Mouse (Mus musculus) hindbrain, embryonic 14.5 days (tissue): ENCODE data around the gene Tsr3. TPM values are rescaled to one million over a fixed set of nuclear protein-coding genes. Genes with fewer than 3 reads are reported as not detected.
"Not testable (repeated sequence)": the region's sequence is repeated elsewhere in the genome, so short reads cannot be mapped to it uniquely, and the experiment has no call there.

Experiments used
- ATAC-seq: fragments of 200-750 bp; cut with Nextera tagmentation; 2 replicates; pipeline ENCODE4 v1.8.0; 2017; ENCODE audit warnings: moderate number of reproducible peaks, mild to moderate bottlenecking, moderate TSS enrichment, moderate library complexity; ENCODE audit not compliant: low FRiP score
- DNase-seq: peaks from one replicate; pipeline ENCODE4 v3.0.0-alpha.2; 2015; ENCODE audit warnings: low spot score
- H3K27ac ChIP-seq: fragments of 300-500 bp; sonication (generic); 2 replicates; pipeline ENCODE4 v1.5.1; 2014; ENCODE audit warnings: mild to moderate bottlenecking, moderate library complexity
- H3K27me3 ChIP-seq: fragments of 300-500 bp; sonication (generic); 2 replicates; pipeline ENCODE4 v1.6.1; 2014; ENCODE audit warnings: mild to moderate bottlenecking, low read length, mixed read lengths; ENCODE audit not compliant: control insufficient read depth, insufficient read depth
- H3K36me3 ChIP-seq: fragments of 300-500 bp; sonication (generic); replicated peaks from 2 replicates; pipeline ENCODE4 v1.6.1; 2014; ENCODE audit not compliant: control insufficient read depth, insufficient read depth
- H3K4me1 ChIP-seq: fragments of 300-500 bp; sonication (generic); replicated peaks from 2 replicates; pipeline ENCODE4 v1.6.1; 2014; ENCODE audit warnings: antibody characterized with exemption, low read length, mixed read lengths; ENCODE audit not compliant: control insufficient read depth, insufficient read depth
- H3K4me2 ChIP-seq: fragments of 300-500 bp; sonication (generic); replicated peaks from 2 replicates; pipeline ENCODE4 v1.6.1; 2014; ENCODE audit warnings: mild to moderate bottlenecking, moderate library complexity
- H3K4me3 ChIP-seq: fragments of 300-500 bp; sonication (generic); replicated peaks from 2 replicates; pipeline ENCODE4 v1.5.1; 2014; ENCODE audit warnings: mild to moderate bottlenecking, low read length
- H3K9ac ChIP-seq: fragments of 300-500 bp; sonication (generic); 2 replicates; pipeline ENCODE4 v1.6.1; 2014
- H3K9me3 ChIP-seq: fragments of 300-500 bp; sonication (generic); 2 replicates; pipeline ENCODE4 v1.6.1; 2016; ENCODE audit warnings: low read length; ENCODE audit not compliant: control insufficient read depth
- WGBS: fragments of 180-500 bp; shearing (Covaris S2); extraction: QIAGEN DNeasy Blood & Tissue Kit; methylation state at CpG from one replicate; pipeline ENCODE4 v1.1.7; 2014; 5-methylcytosine and 5-hydroxymethylcytosine counted together
- polyA plus RNA-seq: library from polyadenylated mRNA; unstranded; fragments of >200 nt; fragmentation: Nextera tagmentation; extraction: Ambion mirVana; gene quantifications from 2 replicates; pipeline ENCODE4 v1.2.1, GENCODE M21; 2014

The Tsr3 gene
- polyA plus RNA-seq, 1 experiment from 2014 or later: 52.1 TPM

DNA sequence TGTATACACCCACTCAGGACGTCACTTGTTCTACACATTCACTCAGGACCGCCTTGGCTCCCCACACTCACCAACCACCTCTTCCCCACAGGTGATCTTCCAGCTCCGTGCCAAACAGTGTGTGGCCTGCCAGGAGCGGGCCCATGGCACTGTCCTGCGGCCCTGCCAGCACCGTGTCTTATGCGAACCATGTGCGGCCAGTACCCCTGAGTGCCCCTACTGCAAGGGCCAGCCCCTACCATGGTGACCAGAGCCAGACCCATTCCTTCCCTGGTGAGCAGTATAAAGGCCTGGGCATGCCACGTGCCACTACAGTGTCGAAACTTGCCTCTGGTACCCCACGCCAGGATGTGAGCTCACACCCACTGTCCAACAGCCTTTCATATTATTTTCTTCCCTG lies 8.3 kb upstream of the Tsr3 start:
- H3K4me1 ChIP-seq, H3K4me3 ChIP-seq, DNase-seq, H3K4me2 ChIP-seq, H3K27me3 ChIP-seq, H3K9me3 ChIP-seq, H3K27ac ChIP-seq, H3K9ac ChIP-seq: not testable (repeated sequence)
- ATAC-seq: peak; percentile 61; the same call in 1 of the 2 replicates
- 93% methylated on average over 5 of the region's 11 CpGs for WGBS
- H3K36me3 ChIP-seq: peaks cover 44% of the 10 kb centered on the region

DNA sequence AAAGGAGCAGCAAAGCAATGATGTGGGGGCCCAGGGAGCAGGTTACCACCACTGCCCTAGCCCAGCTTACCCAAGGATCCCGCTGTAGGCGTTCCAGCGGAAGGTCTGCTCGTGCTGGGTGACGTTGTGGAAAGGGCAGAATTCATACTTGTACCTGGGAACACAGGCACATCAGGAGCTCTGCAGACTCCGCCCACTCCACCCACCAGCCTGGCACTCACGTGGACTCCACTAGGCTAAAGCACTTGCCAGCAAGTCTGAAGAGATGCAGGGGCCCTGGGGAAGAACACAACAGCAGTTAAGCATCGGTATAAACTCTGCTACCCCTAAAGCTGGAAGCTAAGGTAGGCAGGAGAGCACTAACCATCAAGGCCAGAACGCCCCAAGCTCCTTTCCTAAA lies 4.3 kb upstream of the Tsr3 start:
- WGBS: 88% methylated on average over 9 of the region's 9 CpGs
- Histone ChIP-seq H3K27me3 (no peaks in the 10 kb centered on the region), H3K36me3 (peaks cover 34% of the 10 kb centered on the region), H3K4me1 (peaks cover 11% of the 10 kb centered on the region), H3K4me2 (no peak overlapping the region), H3K9me3 (no peaks in the 10 kb centered on the region), H3K9ac (no peak overlapping the region), H3K27ac (no peak overlapping the region), H3K4me3 (no peak overlapping the region)
- DNase-seq (no peak), ATAC-seq (no peak)

DNA sequence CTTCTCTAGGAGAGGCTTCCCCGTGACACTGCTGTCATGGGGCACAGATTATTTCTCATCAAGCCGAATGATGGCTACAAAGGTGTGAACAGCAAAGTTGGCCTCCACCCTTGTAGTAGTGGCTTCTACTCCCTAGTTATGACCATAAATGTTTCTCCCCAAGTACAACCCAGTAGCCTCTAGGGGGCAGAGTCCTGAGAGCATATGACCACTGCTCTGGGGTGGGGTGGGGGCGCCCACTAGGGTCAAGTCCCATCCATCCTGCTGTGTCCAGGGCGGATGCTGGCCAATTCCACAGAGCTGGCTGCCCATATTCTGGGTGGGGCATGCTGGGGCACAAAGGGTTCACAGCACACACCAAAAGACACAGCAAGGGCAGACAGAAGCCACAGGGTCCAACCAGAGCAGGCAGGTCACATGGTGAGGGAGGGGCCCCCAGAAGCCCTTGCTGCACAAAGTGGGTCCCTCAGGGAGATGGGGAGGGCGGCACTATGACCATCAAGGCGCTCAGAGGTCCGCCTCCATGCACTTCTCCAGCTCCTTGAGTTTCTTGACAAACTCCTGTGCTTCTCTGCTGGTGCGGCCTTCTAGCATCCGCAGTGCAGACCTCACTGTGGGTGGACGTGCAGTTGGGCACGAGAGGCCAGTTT lies 3.3 kb downstream of the Tsr3 start:
- H3K27me3 ChIP-seq: no peaks in the 10 kb centered on the region
- no peak overlapping the region for H3K27ac ChIP-seq
- H3K4me1 ChIP-seq: peaks cover 17% of the 10 kb centered on the region
- DNase-seq (no peak), ATAC-seq (no peak)
- WGBS: 80% methylated on average over 11 of the region's 11 CpGs
- H3K36me3 ChIP-seq: peaks cover 38% of the 10 kb centered on the region
- no peak overlapping the region for H3K4me3 ChIP-seq
- H3K9me3 ChIP-seq: no peaks in the 10 kb centered on the region
- no peak overlapping the region for H3K4me2 ChIP-seq
- H3K9ac ChIP-seq: no peak overlapping the region

DNA sequence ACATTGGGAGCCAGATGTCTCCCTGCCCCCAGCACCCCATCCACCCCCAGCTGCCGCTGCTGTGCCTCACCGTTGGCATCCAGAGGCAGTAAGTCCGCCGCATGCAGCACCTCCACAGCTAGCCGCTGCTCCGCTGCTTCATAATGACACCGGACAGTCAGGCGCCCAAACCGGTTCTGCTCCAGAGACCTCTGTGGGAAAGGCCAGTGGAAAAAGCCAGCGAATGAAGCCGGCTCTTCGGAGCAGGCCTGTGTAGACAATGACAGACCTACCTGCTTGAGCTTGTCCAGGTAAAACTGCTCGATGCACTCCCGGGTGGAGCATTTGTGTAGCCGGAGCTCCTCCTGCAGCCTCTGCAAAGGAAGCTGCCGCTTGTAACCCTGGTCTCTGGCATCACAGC lies 4.3 kb downstream of the Tsr3 start:
- WGBS: 86% methylated on average over 16 of the region's 16 CpGs
- Histone ChIP-seq H3K4me1 (peaks cover 12% of the 10 kb centered on the region), H3K27ac (no peak overlapping the region), H3K9ac (no peak overlapping the region), H3K4me2 (no peak overlapping the region), H3K4me3 (no peak overlapping the region), H3K27me3 (no peaks in the 10 kb centered on the region), H3K9me3 (no peaks in the 10 kb centered on the region), H3K36me3 (peaks cover 38% of the 10 kb centered on the region)
- no peak for DNase-seq
- ATAC-seq: no peak

DNA sequence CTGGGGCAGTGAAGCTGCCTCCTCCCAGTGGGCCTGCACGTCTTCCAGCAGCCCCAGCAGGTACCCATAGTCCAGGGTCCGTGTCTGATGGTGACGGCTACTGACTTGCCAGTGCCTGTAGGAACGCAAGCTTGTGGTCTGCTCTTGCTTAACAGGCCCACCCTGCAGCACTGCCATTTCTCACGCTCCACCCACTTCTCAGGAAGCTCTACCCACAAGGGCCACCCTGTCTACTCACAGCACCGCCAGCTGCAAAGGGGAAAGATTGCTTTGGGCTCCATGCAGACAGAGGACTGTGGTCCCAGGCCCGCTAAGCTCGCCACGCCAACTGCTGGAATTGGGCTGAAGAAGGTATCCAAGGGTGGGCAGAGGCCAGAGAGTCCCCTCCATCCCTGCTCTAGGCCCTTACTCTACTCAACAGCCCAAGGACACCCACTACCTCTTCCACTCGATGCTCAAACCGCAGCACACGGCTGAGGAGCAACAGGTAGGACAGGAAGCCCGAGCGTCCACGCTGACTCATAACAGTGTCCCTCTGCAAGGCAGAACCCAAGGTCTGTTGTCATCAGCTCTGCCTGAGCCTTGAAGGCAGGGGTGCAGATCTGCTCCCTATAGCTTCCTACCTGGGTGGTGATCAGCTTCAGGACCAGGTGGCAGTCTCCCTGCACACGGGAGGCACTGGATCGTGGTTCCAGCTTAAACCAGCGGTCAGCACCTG lies 8.2 kb downstream of the Tsr3 start:
- Histone ChIP-seq H3K4me1 (peaks cover 14% of the 10 kb centered on the region), H3K36me3 (peaks cover 25% of the 10 kb centered on the region), H3K4me2 (no peak overlapping the region), H3K9ac (no peak overlapping the region), H3K9me3 (no peaks in the 10 kb centered on the region), H3K27me3 (no peaks in the 10 kb centered on the region), H3K27ac (no peak overlapping the region), H3K4me3 (no peak overlapping the region)
- 82% methylated on average over 18 of the region's 18 CpGs for WGBS
- DNase-seq: no peak
- ATAC-seq: no peak

DNA sequence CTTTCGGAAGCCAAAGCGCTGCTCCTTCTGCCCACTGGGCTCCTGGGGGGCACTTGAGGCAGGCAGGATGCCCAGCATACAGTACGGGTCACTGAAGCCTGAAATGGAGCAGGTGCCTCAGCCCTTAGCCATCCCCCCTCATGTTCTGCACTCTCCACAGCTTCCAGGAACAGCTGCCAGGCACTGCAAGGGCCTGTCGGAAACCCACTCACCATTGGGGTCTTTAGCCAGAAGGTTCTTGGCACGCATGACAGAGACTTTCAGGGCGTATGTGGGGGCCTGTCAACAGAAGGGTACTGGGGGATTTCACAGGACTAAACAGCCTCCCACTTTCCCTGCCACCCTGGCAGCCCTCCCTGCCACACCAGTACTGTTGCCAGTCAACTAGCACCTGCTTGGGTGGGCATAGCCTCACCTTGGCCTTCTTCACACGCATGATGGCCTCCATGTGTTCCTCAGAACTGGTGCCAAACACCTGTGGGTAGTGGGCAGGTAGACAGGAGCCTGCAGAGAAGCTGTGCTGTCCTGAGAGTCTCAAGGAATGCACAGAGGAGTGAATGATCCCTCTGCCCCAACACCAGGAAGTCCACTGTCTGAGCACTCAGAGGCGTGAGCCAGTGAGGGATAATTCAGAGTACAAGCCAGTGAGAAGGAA lies 10.3 kb downstream of the Tsr3 start:
- Histone ChIP-seq H3K4me1 (peaks cover 33% of the 10 kb centered on the region), H3K27me3 (peaks cover under 1% of the 10 kb centered on the region; the same call in 1 of the 2 replicates), H3K36me3 (peaks cover 4% of the 10 kb centered on the region), H3K9me3 (no peaks in the 10 kb centered on the region), H3K4me2 (no peak overlapping the region), H3K27ac (no peak overlapping the region), H3K4me3 (no peak overlapping the region), H3K9ac (no peak overlapping the region)
- ATAC-seq (no peak), DNase-seq (no peak)
- 78% methylated on average over 8 of the region's 8 CpGs for WGBS

DNA sequence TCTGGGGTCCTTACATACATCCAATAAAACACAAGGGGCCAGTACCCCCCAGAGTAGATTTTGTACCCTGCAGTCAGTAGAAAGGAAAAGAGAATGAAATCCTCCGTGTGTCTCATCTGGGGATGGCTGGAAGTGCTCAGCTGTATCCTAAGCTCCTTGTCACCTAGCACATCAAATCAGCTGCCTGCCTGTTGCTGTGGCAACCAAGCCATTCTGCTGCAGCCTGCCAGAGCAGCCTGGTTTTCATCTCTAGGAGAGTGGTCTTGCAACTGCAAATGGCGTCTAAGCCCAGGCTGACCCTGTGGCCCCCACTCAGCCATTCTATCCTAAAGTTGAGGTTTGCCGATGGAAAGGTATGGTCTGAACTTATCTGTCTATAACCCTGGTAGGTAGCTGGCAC lies 12.7 kb downstream of the Tsr3 start:
- no peaks in the 10 kb centered on the region for H3K9me3 ChIP-seq
- H3K36me3 ChIP-seq: no peaks in the 10 kb centered on the region
- peak overlapping the region; percentile 33; the same call in 1 of the 2 replicates for H3K4me2 ChIP-seq
- H3K4me3 ChIP-seq: no peak overlapping the region
- H3K27me3 ChIP-seq: peaks cover 13% of the 10 kb centered on the region
- peak; percentile 65 for DNase-seq
- peak overlapping the region; percentile 39; the same call in 1 of the 2 replicates for H3K9ac ChIP-seq
- H3K4me1 ChIP-seq: peaks cover 42% of the 10 kb centered on the region
- peak; percentile 64; the same call in 1 of the 2 replicates for ATAC-seq
- peak overlapping the region; percentile 86 for H3K27ac ChIP-seq
- WGBS: 12% methylated on average over 3 of the region's 3 CpGs

DNA sequence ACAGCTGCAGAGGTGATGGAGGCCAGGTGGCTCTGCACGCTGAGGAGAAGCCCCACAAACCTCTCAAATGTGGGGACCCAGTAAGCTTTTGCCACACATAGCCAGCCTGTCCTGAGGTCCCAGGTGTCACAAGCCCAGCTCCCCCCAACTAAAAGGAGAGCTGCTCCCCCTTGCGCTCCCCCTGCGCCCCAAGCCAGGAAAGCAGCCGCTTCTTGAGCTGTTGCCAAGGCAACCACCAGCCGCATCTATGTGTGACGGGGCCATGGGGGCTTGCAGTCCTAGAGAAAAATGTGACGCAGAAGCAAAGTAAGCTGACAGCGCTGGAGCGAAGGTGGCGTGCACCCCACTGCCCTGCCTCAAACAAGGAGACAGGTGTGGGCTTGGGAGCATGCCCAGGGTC lies 13.8 kb downstream of the Tsr3 start:
- Histone ChIP-seq H3K36me3 (0 out of 2 replicates have a peak, but pooled peaks cover 1% of the 10 kb centered on the region), H3K4me2 (peak overlapping the region; percentile 41), H3K4me3 (peak overlapping the region; percentile 5; the same call in 1 of the 2 replicates), H3K9ac (peak overlapping the region; percentile 39; the same call in 1 of the 2 replicates), H3K27me3 (peaks cover 13% of the 10 kb centered on the region), H3K4me1 (peaks cover 42% of the 10 kb centered on the region), H3K9me3 (no peaks in the 10 kb centered on the region), H3K27ac (peak overlapping the region; percentile 86)
- ATAC-seq (peak; percentile 47), DNase-seq (peak; percentile 58)
- 8% methylated on average over 10 of the region's 10 CpGs for WGBS

DNA sequence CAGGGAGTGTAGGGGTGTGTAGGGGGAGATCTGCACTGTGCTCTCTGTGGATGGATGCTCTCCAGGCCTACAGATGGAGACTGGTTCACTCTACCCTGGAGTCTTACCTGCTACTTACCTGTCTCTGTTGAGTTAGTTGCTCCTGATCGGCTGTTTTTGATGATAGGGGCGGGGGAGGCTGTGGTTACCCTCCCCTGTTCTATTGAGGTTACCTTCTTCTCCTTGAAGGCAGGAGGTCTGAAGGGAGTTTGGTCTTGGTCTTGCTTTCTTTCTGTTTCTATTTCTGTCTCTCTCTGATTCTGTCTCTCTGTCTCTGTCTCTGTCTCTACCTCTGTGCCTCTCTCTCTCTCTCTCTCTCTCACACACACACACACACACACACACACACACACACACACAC lies 15.1 kb downstream of the Tsr3 start:
- Histone ChIP-seq H3K27me3 (peaks cover 13% of the 10 kb centered on the region), H3K4me1 (peaks cover 42% of the 10 kb centered on the region), H3K4me3 (no peak overlapping the region), H3K36me3 (peaks cover 15% of the 10 kb centered on the region), H3K27ac (no peak overlapping the region), H3K9me3 (no peaks in the 10 kb centered on the region), H3K9ac (no peak overlapping the region), H3K4me2 (peak overlapping the region; percentile 57; the same call in 1 of the 2 replicates)
- ATAC-seq: no peak
- DNase-seq: no peak
- 90% methylated on average over 2 of the region's 2 CpGs for WGBS
